Comparison of ENCODE assay signal across 19 mouse cellular contexts in genomic region chr1:136333071-136333470, GRCm38 (mm10). TPM values are rescaled to one million over a fixed set of nuclear protein-coding genes. Genes with fewer than 3 reads are reported as not detected.
DNase-seq lines count a peak whose midpoint lies in the region; ATAC-seq and TF ChIP-seq lines count a peak whose summit lies in the region.
"Had no signal": no experiment of that assay in that cellular context is flagged by ENCODE, and none has a peak within 500 bp of the region (broad histone marks: within the 10 kb centered on the region; RNA-seq: fewer than 3 reads in every experiment).

No protein-coding gene starts in this region.

- no peak for TF ChIP-seq CTCF in midbrain, postnatal 0 days (IDR thresholded peaks at IDR 0.05)

- no peak overlapping the region for H3K9ac ChIP-seq in hindbrain, embryonic 16.5 days (ENCODE audit: low read depth, low read length)
- H3K9ac ChIP-seq in hindbrain, embryonic 12.5 days: no peak overlapping the region
- no peak overlapping the region for H3K9ac ChIP-seq in midbrain, embryonic 13.5 days (replicated peaks)
- H3K9ac ChIP-seq in midbrain, postnatal 0 days (replicated peaks; ENCODE audit: low read length, poor library complexity, severe bottlenecking): no peak overlapping the region
- H3K9ac ChIP-seq: embryonic facial prominence, embryonic 13.5 days; embryonic facial prominence, embryonic 15.5 days; forebrain, embryonic 12.5 days had no signal

- no peak overlapping the region for H3K27ac ChIP-seq in hindbrain, embryonic 16.5 days (ENCODE audit: low read depth, low read length)
- H3K27ac ChIP-seq in hindbrain, embryonic 12.5 days: no peak overlapping the region
- H3K27ac ChIP-seq in midbrain, embryonic 13.5 days: no peak overlapping the region
- no peak overlapping the region for H3K27ac ChIP-seq in midbrain, postnatal 0 days (ENCODE audit: low read depth, low read length)
- H3K27ac ChIP-seq: embryonic facial prominence, embryonic 13.5 days; embryonic facial prominence, embryonic 15.5 days; forebrain, embryonic 10.5 days; forebrain, embryonic 12.5 days had no signal

- H3K36me3 ChIP-seq in hindbrain, embryonic 16.5 days (ENCODE audit: control insufficient read depth, insufficient read depth, low read length): no peaks in the 10 kb centered on the region
- H3K36me3 ChIP-seq in hindbrain, embryonic 12.5 days: peaks cover 14% of the 10 kb centered on the region; the same call in 1 of the 2 replicates
- H3K36me3 ChIP-seq in midbrain, embryonic 13.5 days: peaks cover 13% of the 10 kb centered on the region
- H3K36me3 ChIP-seq in midbrain, postnatal 0 days (ENCODE audit: insufficient read depth, low read length): peaks cover 5% of the 10 kb centered on the region

- no peak overlapping the region for H3K4me2 ChIP-seq in hindbrain, embryonic 16.5 days (ENCODE audit: low read length)
- no peak overlapping the region for H3K4me2 ChIP-seq in hindbrain, embryonic 12.5 days (replicated peaks)
- no peak overlapping the region for H3K4me2 ChIP-seq in midbrain, embryonic 13.5 days (replicated peaks)
- H3K4me2 ChIP-seq in midbrain, postnatal 0 days (ENCODE audit: low read depth, low read length, poor library complexity, severe bottlenecking): no peak overlapping the region
- H3K4me2 ChIP-seq: embryonic facial prominence, embryonic 13.5 days; embryonic facial prominence, embryonic 15.5 days; forebrain, embryonic 12.5 days had no signal

- H3K4me3 ChIP-seq in hindbrain, embryonic 16.5 days (ENCODE audit: low read length): no peak overlapping the region
- no peak overlapping the region for H3K4me3 ChIP-seq in hindbrain, embryonic 12.5 days
- H3K4me3 ChIP-seq in midbrain, embryonic 13.5 days (replicated peaks): no peak overlapping the region
- no peak overlapping the region for H3K4me3 ChIP-seq in midbrain, postnatal 0 days (ENCODE audit: low read depth, low read length)
- H3K4me3 ChIP-seq: embryonic facial prominence, embryonic 13.5 days; embryonic facial prominence, embryonic 15.5 days; erythroblast, embryonic 14.5 days; forebrain, embryonic 10.5 days; forebrain, embryonic 12.5 days had no signal

- H3K27me3 ChIP-seq in hindbrain, embryonic 16.5 days (replicated peaks; ENCODE audit: control insufficient read depth, insufficient read depth, low read length): no peaks in the 10 kb centered on the region
- H3K27me3 ChIP-seq in hindbrain, embryonic 12.5 days: no peaks in the 10 kb centered on the region
- no peaks in the 10 kb centered on the region for H3K27me3 ChIP-seq in midbrain, embryonic 13.5 days
- H3K27me3 ChIP-seq in midbrain, postnatal 0 days (ENCODE audit: insufficient read depth, low read length): no peaks in the 10 kb centered on the region
- H3K27me3 ChIP-seq: embryonic facial prominence, embryonic 13.5 days; embryonic facial prominence, embryonic 15.5 days; forebrain, embryonic 12.5 days had no signal

- no peaks in the 10 kb centered on the region for H3K9me3 ChIP-seq in hindbrain, embryonic 16.5 days (ENCODE audit: control insufficient read depth, low read length)
- H3K9me3 ChIP-seq in hindbrain, embryonic 12.5 days (replicated peaks): no peaks in the 10 kb centered on the region
- no peaks in the 10 kb centered on the region for H3K9me3 ChIP-seq in midbrain, embryonic 13.5 days
- no peaks in the 10 kb centered on the region for H3K9me3 ChIP-seq in midbrain, postnatal 0 days (ENCODE audit: low read length)
- H3K9me3 ChIP-seq: embryonic facial prominence, embryonic 13.5 days; embryonic facial prominence, embryonic 15.5 days; forebrain, embryonic 10.5 days; forebrain, embryonic 12.5 days had no signal

- H3K4me1 ChIP-seq in hindbrain, embryonic 16.5 days (ENCODE audit: control insufficient read depth, insufficient read depth, low read depth, low read length): peaks cover 12% of the 10 kb centered on the region
- H3K4me1 ChIP-seq in hindbrain, embryonic 12.5 days: peaks cover 5% of the 10 kb centered on the region
- H3K4me1 ChIP-seq in midbrain, embryonic 13.5 days (replicated peaks): peaks cover 33% of the 10 kb centered on the region
- peaks cover 3% of the 10 kb centered on the region; the same call in 1 of the 2 replicates for H3K4me1 ChIP-seq in midbrain, postnatal 0 days (ENCODE audit: insufficient read depth, low read length)

- 0 out of 2 replicates have a peak, but pooled peaks have one; percentile 9 for ATAC-seq in hindbrain, embryonic 16.5 days
- no peak for ATAC-seq in hindbrain, embryonic 12.5 days (ENCODE audit: low FRiP score)
- ATAC-seq in midbrain, embryonic 13.5 days: 0 out of 2 replicates have a peak, but pooled peaks have one; percentile 48
- no peak for ATAC-seq in midbrain, postnatal 0 days (ENCODE audit: low FRiP score)
- ATAC-seq: forebrain, embryonic 14.5 days; forebrain, embryonic 16.5 days had no signal

- WGBS in hindbrain, embryonic 16.5 days: 81% methylated on average over 7 of the region's 7 CpGs
- WGBS in hindbrain, embryonic 12.5 days: 91% methylated on average over 7 of the region's 7 CpGs
- WGBS in midbrain, embryonic 13.5 days: 85% methylated on average over 7 of the region's 7 CpGs
- 86% methylated on average over 7 of the region's 7 CpGs for WGBS in midbrain, postnatal 0 days

- peak; percentile 53 to 54 for DNase-seq in cerebellum, postnatal 14 days
- no peak for DNase-seq in cerebellum, adult 11 months
- no peak for DNase-seq in midbrain, postnatal 0 days (ENCODE audit: low spot score)
- DNase-seq: adrenal gland, adult 2 months; adrenal gland, postnatal 10 days; adrenal gland, postnatal 25 days; cerebellum, adult 11-12 months; cerebellum, adult 2 months; embryo, embryonic 11 days had no signal

RNA-seq across cellular contexts. Expression of gene Camsap2, which starts 12.8 kb away (rescaled TPM):
- 23.6 and 25.8 TPM in 2 replicates for polyA plus RNA-seq in hindbrain, embryonic 16.5 days (2015; fragmentation: Nextera tagmentation; extraction: Ambion mirVana)
- 38.2 and 39.7 TPM in 2 replicates for polyA plus RNA-seq in hindbrain, embryonic 12.5 days (2016; fragmentation: Nextera tagmentation; extraction: Ambion mirVana)
- polyA plus RNA-seq in midbrain, embryonic 13.5 days (2015; fragmentation: Nextera tagmentation; extraction: Ambion mirVana): 28.1 and 29.1 TPM in 2 replicates
- total RNA-seq in midbrain, postnatal 0 days (2014; rRNA removed): 137 and 143 TPM in 2 replicates
- polyA plus RNA-seq in midbrain, postnatal 0 days (2015; fragmentation: Nextera tagmentation; extraction: Ambion mirVana): 19.0 and 21.9 TPM in 2 replicates

Comparison
In these comparisons a context has a peak if more than half of its experiments do, and no peak if none do; other contexts are left out.
1. DNase-seq: peak in cerebellum, postnatal 14 days (2 of 2); none in cerebellum, adult 11 months (single experiment) and midbrain, postnatal 0 days (single experiment).
2. ATAC-seq: peak in hindbrain, embryonic 16.5 days (single experiment) and midbrain, embryonic 13.5 days (single experiment); none in hindbrain, embryonic 12.5 days (single experiment) and midbrain, postnatal 0 days (single experiment).